Mouse (Mus musculus): ENCODE results near the gene Snapc2. TPM values are rescaled to one million over a fixed set of nuclear protein-coding genes. Genes with fewer than 3 reads are reported as not detected.
A peak's percentile ranks its signal among the peaks of the same experiment; 100 is the strongest.

The Snapc2 gene
- total and polyA plus RNA-seq, 3 experiments: 22.4 to 30.8 (median 30.0) TPM

- peaks cover 7 to 28% of the 10 kb centered on the region in 2 experiments; a peak in 3 of 4 replicates for H3K4me1 ChIP-seq (ENCODE audit: control insufficient read depth in 1 of 2, insufficient read depth in 2 of 2)
- in situ Hi-C loops (cut with MboI; ENCODE audit: low pct_ligation_motif_present, low pct_unique_long_range_greater_than_20kb, low sequenced_read_pairs) (no loop called here), dilution Hi-C loops (cut with MboI; ENCODE audit: extremely low pct_ligation_motif_present, extremely low pct_unique_long_range_greater_than_20kb, low sequenced_read_pairs) (no loop called here)
Measured at GRCm38 (mm10) chr8:4238434-4239192, 14.3 kb upstream of the Snapc2 start, which contains the start of the genes Map2k7 and Gm49320. Gene Map2k7 (plus strand): TSS chr8:4238740. Gene Gm49320 (plus strand): TSS chr8:4238865.

GRCm38 (mm10) chr8:4239193-4239890, 13.5 kb upstream of the Snapc2 start:
- H3K4me2 ChIP-seq (ENCODE audit: insufficient read depth, low read depth, poor library complexity, severe bottlenecking): peak overlapping the region; percentile 57
- peaks cover 7 to 28% of the 10 kb centered on the region in 2 experiments; a peak in 3 of 4 replicates for H3K4me1 ChIP-seq (ENCODE audit: control insufficient read depth in 1 of 2, insufficient read depth in 2 of 2)
- TF ChIP-seq EP300 (IDR thresholded peaks at IDR 0.05; ENCODE audit: low read length) (no peak), MXI1 (IDR thresholded peaks at IDR 0.05; ENCODE audit: low read depth, low read length) (peak; percentile 48; the same call in 1 of the 2 replicates), IRF4 (IDR thresholded peaks at IDR 0.05; ENCODE audit: low read depth, low read length) (no peak), POLR2A (IDR thresholded peaks at IDR 0.05; ENCODE audit: low read depth, low read length) (no peak), SIN3A (IDR thresholded peaks at IDR 0.05; ENCODE audit: low read length) (peak; percentile 18; the same call in 1 of the 2 replicates), CTCF (conservative IDR thresholded peaks at IDR 0.05 in 1 of 2, IDR thresholded peaks at IDR 0.05 in 1 of 2; ENCODE audit: low read depth in 2 of 2, low read length in 2 of 2) (no peak), TBP (conservative IDR thresholded peaks at IDR 0.05; ENCODE audit: low read depth, low read length) (no peak)
- peaks cover 23% of the 10 kb centered on the region for H3K79me2 ChIP-seq (replicated peaks; ENCODE audit: control insufficient read depth, extremely low read depth, insufficient read depth, poor library complexity, severe bottlenecking)
- H3K27me3 ChIP-seq (replicated peaks): peaks cover 13% of the 10 kb centered on the region
- dilution Hi-C loops (cut with MboI; ENCODE audit: extremely low pct_ligation_motif_present, extremely low pct_unique_long_range_greater_than_20kb, low sequenced_read_pairs) (no loop called here), in situ Hi-C loops (cut with MboI; ENCODE audit: low pct_ligation_motif_present, low pct_unique_long_range_greater_than_20kb, low sequenced_read_pairs) (no loop called here)
- H3K4me3 ChIP-seq (replicated peaks in 1 of 3; ENCODE audit: low read depth in 2 of 3, low read length in 2 of 3, poor library complexity in 1 of 3): peak overlapping the region; percentile 77 to 95 (median 78)
- no peak for DNase-seq (ENCODE audit: extremely low read depth)
- no peak overlapping the region for H3K27ac ChIP-seq (ENCODE audit: insufficient read depth, low read depth)
- H3K9me3 ChIP-seq (replicated peaks; ENCODE audit: low read length): no peaks in the 10 kb centered on the region
- peak overlapping the region; percentile 79 for H3K9ac ChIP-seq (ENCODE audit: insufficient read depth, low read depth)
- H3K36me3 ChIP-seq (replicated peaks in 1 of 2; ENCODE audit: control insufficient read depth in 1 of 2, insufficient read depth in 1 of 2, low read length in 1 of 2): peaks cover 28 to 47% of the 10 kb centered on the region in 2 experiments

More at GRCm38 (mm10) chr8:4238434-4239192, 14.3 kb upstream of the Snapc2 start, which contains the start of the genes Map2k7 and Gm49320:
- no peaks in the 10 kb centered on the region for H3K9me3 ChIP-seq (replicated peaks; ENCODE audit: low read length)
- peak within 1 kb of the TSS; percentile 57 for H3K4me2 ChIP-seq (ENCODE audit: insufficient read depth, low read depth, poor library complexity, severe bottlenecking)
- H3K27ac ChIP-seq (ENCODE audit: insufficient read depth, low read depth): peak within 1 kb of the TSS; percentile 89
- H3K4me3 ChIP-seq (replicated peaks in 1 of 3; ENCODE audit: low read depth in 2 of 3, low read length in 2 of 3, poor library complexity in 1 of 3): peak within 1 kb of the TSS; percentile 77 to 95 (median 78)
- peaks cover 23% of the 10 kb centered on the region for H3K79me2 ChIP-seq (replicated peaks; ENCODE audit: control insufficient read depth, extremely low read depth, insufficient read depth, poor library complexity, severe bottlenecking)
- H3K9ac ChIP-seq (ENCODE audit: insufficient read depth, low read depth): peak within 1 kb of the TSS; percentile 84
- H3K36me3 ChIP-seq (replicated peaks in 1 of 2; ENCODE audit: control insufficient read depth in 1 of 2, insufficient read depth in 1 of 2, low read length in 1 of 2): peaks cover 20 to 40% of the 10 kb centered on the region in 2 experiments
- peaks cover 13% of the 10 kb centered on the region for H3K27me3 ChIP-seq (replicated peaks)
- TF ChIP-seq UBTF (IDR thresholded peaks at IDR 0.05; ENCODE audit: low read depth, low read length) (no peak), CHD1 (IDR thresholded peaks at IDR 0.05; ENCODE audit: low read depth, low read length) (no peak), NRF1 (IDR thresholded peaks at IDR 0.05; ENCODE audit: low read depth, low read length) (peak; percentile 98), RCOR1 (conservative IDR thresholded peaks at IDR 0.05; ENCODE audit: low read depth, low read length) (no peak), MAZ (IDR thresholded peaks at IDR 0.05; ENCODE audit: low read depth, low read length) (no peak), MYC (IDR thresholded peaks at IDR 0.05; ENCODE audit: low read depth, low read length) (peak; percentile 90), ETS1 (conservative IDR thresholded peaks at IDR 0.05; ENCODE audit: low read depth, low read length) (no peak), ZNF384 (IDR thresholded peaks at IDR 0.05; ENCODE audit: low read depth, low read length) (peak; percentile 96), POLR2AphosphoS2 (IDR thresholded peaks at IDR 0.05; ENCODE audit: low read depth, low read length) (no peak), E2F4 (IDR thresholded peaks at IDR 0.05; ENCODE audit: insufficient replicate concordance, low read depth, low read length) (no peak), JUND (conservative IDR thresholded peaks at IDR 0.05; ENCODE audit: low read depth, low read length) (no peak), BHLHE40 (IDR thresholded peaks at IDR 0.05; ENCODE audit: low read depth, low read length) (peak; percentile 98), CHD2 (IDR thresholded peaks at IDR 0.05; ENCODE audit: low read length) (peak; percentile 70), USF2 (conservative IDR thresholded peaks at IDR 0.05; ENCODE audit: low read depth, low read length) (no peak), SIN3A (IDR thresholded peaks at IDR 0.05; ENCODE audit: low read length) (peak; percentile 28; the same call in 1 of the 2 replicates), PAX5 (IDR thresholded peaks at IDR 0.05; ENCODE audit: low read length) (no peak), NELFE (IDR thresholded peaks at IDR 0.05; ENCODE audit: low read depth, low read length) (peak; percentile 77), MXI1 (IDR thresholded peaks at IDR 0.05; ENCODE audit: low read depth, low read length) (peak; percentile 63; the same call in 1 of the 2 replicates), SMC3 (IDR thresholded peaks at IDR 0.05; ENCODE audit: low read depth, low read length) (no peak), GABPA (IDR thresholded peaks at IDR 0.05; ENCODE audit: insufficient replicate concordance, low read depth, low read length) (no peak), ZMIZ1 (IDR thresholded peaks at IDR 0.05; ENCODE audit: low read depth, low read length) (no peak; the same call in none of the 2 replicates), ZKSCAN1 (IDR thresholded peaks at IDR 0.05; ENCODE audit: borderline replicate concordance, low read depth, low read length) (no peak), HCFC1 (IDR thresholded peaks at IDR 0.05; ENCODE audit: low read depth, low read length) (peak; percentile 82), RAD21 (IDR thresholded peaks at IDR 0.05; ENCODE audit: low read depth, low read length) (no peak), MAX (IDR thresholded peaks at IDR 0.05; ENCODE audit: low read length) (peak; percentile 83), USF1 (IDR thresholded peaks at IDR 0.05; ENCODE audit: low read depth, low read length) (peak; percentile 14; the same call in 1 of the 2 replicates), TCF12 (IDR thresholded peaks at IDR 0.05; ENCODE audit: low read depth, low read length) (peak; percentile 51; the same call in 1 of the 2 replicates), ZC3H11A (IDR thresholded peaks at IDR 0.05; ENCODE audit: low read depth, low read length) (no peak), KAT2A (IDR thresholded peaks at IDR 0.05; ENCODE audit: insufficient replicate concordance, low read length) (peak; percentile 71; the same call in 1 of the 2 replicates), MAFK (IDR thresholded peaks at IDR 0.05; ENCODE audit: insufficient replicate concordance, low read length) (no peak), TBP (conservative IDR thresholded peaks at IDR 0.05; ENCODE audit: low read depth, low read length) (peak; percentile 66), JUN (IDR thresholded peaks at IDR 0.05; ENCODE audit: insufficient read depth, low read depth, low read length) (no peak), CTCF (conservative IDR thresholded peaks at IDR 0.05 in 1 of 2, IDR thresholded peaks at IDR 0.05 in 1 of 2; ENCODE audit: low read depth in 2 of 2, low read length in 2 of 2) (peak in 1 of 2 experiments; percentile 58; a peak in 2 of 4 replicates), POLR2A (IDR thresholded peaks at IDR 0.05; ENCODE audit: low read depth, low read length) (peak; percentile 70), ELF1 (IDR thresholded peaks at IDR 0.05; ENCODE audit: low read depth, low read length) (peak; percentile 62), MEF2A (IDR thresholded peaks at IDR 0.05; ENCODE audit: borderline replicate concordance, low read depth, low read length) (peak; percentile 52), EP300 (IDR thresholded peaks at IDR 0.05; ENCODE audit: low read length) (no peak), IRF4 (IDR thresholded peaks at IDR 0.05; ENCODE audit: low read depth, low read length) (peak; percentile 16; the same call in 1 of the 2 replicates)
- peak; percentile 99 for DNase-seq (ENCODE audit: extremely low read depth)

All from CH12.LX (cell line).